Mouse (Mus musculus): ENCODE data around the gene Rgs8. TPM values are rescaled to one million over a fixed set of nuclear protein-coding genes. Genes with fewer than 3 reads are reported as not detected.

Rgs8 gene
- total RNA-seq, 2 experiments from 2014 or later, result 61.6 to 65.5 TPM

DNA sequence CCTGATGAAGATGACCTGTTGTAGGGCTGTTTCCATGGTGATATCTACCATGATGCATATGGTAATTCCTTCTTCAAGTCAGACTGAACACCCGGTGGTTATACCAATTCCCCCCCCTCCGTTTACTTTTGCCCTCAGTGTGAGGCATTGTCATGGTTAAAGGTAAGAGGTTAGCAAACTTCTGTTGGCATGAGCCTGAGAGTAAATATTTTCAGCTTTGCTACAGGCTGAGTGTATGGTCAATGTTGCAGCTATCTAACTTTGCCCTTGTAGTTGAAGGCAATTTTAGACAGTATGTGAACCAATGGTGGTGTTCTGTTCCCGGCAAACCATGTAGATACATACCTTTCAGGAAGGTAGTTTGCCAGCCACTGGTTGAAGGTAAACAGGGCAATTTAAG lies 16.9 kb downstream of the Rgs8 start:
- no peak for DNase-seq (ENCODE audit: low spot score in 2 of 2)
- intact Hi-C loops (cut with DNase I), result loop anchor here (5.0 kb wide), 2 partner anchors 73 to 112 kb away; partner anchors contain the start of gene Rgs16

DNA sequence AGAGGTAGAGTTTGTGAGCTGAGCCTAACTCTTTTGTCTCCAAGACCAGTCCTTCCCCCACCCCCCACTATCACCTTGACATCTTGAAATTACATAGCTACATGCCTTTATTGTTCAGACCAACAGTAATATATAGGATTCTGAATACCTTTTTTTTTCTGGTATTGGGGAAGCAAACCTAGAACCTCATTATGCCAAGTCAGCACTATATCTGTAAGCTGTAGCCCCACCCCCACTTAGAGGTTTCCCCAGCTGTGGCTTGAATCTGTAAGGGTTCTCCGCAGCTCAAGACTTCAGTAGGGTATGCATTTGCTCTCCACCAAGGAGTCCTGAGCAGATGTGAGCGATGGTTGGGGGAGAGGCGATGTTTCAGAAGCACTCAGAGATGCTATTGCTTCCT lies 18.5 kb downstream of the Rgs8 start:
- intact Hi-C loops (cut with DNase I), result no loop called here
- DNase-seq (ENCODE audit: low spot score in 2 of 2), result no peak

DNA sequence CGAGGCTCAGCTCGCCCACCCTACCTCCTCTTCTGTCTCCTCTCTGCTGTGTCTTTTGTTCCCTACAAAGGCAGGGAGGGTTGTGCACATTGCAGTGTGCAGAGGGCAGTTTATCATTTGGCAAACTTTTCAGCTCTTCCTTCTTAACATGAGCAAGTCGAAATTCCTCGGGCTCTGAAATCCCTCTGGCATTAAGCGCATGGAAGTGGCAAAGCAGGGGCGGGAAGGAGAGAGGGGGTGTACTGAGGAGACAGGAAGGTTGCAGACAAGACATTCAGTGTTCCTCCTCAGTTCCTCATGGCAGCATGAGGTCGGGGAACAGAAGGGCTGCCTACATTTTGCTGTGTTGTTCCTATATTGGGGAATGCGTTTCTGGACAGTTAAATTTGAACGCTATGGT lies 19.9 kb downstream of the Rgs8 start:
- intact Hi-C loops (cut with DNase I), result no loop called here
- no peak for DNase-seq (ENCODE audit: low spot score in 2 of 2)

DNA sequence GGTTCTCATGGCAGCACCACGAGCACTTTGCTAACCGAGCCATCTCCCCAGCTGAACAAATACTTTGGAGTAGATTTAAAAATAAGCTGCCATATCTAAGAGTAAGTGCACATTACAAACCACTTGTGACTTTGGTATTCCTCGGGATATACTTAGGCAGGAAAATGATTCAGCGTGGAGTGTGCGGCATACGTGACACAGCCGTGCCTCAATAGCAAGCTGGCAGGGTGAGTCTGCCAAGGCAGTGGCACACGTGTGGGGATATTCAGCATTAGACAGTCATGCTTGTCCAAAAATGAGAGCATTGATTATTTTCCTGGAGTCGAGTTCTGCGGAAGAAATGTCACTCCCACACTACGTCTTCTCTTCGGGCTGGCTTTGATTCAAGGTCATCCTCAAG lies 21.1 kb downstream of the Rgs8 start:
- peak; percentile 30 to 45 for DNase-seq (ENCODE audit: low spot score in 2 of 2)
- intact Hi-C loops (cut with DNase I), result no loop called here

DNA sequence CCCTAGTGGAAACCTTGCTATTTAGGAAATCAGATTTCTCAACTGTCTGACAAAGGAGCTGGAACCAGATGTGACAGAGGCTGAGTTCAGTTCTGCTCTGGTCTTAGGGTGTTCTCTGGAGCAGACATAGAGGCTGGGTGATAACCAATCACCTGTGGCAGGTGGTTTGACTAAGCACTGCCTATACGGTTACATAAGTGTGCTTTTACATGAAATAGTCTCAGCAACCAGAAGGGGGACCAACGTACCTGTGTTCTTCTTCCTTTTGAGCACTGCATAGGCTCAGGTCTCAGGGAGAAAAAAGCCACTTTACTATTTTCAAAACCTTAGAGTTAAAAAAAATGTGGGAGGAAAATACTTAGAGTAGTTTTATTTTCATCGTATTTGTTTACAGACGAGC lies 22.8 kb downstream of the Rgs8 start:
- intact Hi-C loops (cut with DNase I), result no loop called here
- DNase-seq (ENCODE audit: low spot score in 2 of 2), result no peak

- intact Hi-C loops (cut with DNase I), result no loop called here
- DNase-seq (ENCODE audit: low spot score in 2 of 2), result no peak
Measured at GRCm38 (mm10) chr1:153677635-153678034, 24.8 kb downstream of the Rgs8 start.

GRCm38 (mm10) chr1:153679147-153679546 lies 26.3 kb downstream of the Rgs8 start:
- peak; percentile 78 to 79 for DNase-seq (ENCODE audit: low spot score in 2 of 2)
- intact Hi-C loops (cut with DNase I), result no loop called here

GRCm38 (mm10) chr1:153679653-153680052 lies 26.8 kb downstream of the Rgs8 start:
- DNase-seq (ENCODE audit: low spot score in 2 of 2), result no peak
- intact Hi-C loops (cut with DNase I), result no loop called here

GRCm38 (mm10) chr1:153680363-153680762 lies 27.5 kb downstream of the Rgs8 start:
- intact Hi-C loops (cut with DNase I), result no loop called here
- no peak for DNase-seq (ENCODE audit: low spot score in 2 of 2)

DNA sequence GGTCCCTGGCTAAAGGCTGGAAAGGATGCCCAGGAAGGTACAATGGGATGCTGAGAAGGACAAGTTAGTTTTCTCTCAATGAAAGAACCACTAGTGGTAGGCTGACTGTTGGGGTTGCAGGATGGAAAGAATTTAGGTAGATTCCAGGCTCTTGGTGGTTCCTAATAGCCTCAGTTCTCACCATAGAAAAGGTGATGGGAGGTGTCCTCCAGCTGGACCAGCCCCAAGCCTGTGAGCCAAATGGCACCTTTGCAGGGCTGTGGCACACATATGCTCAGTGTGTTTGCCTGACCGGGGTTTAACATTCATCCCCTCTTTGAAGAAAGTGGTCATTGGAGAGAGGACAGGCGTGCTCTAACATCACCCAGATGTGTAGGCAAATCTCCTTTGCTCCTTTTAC lies 28.2 kb downstream of the Rgs8 start:
- intact Hi-C loops (cut with DNase I), result no loop called here
- DNase-seq (ENCODE audit: low spot score in 2 of 2), result no peak

DNA sequence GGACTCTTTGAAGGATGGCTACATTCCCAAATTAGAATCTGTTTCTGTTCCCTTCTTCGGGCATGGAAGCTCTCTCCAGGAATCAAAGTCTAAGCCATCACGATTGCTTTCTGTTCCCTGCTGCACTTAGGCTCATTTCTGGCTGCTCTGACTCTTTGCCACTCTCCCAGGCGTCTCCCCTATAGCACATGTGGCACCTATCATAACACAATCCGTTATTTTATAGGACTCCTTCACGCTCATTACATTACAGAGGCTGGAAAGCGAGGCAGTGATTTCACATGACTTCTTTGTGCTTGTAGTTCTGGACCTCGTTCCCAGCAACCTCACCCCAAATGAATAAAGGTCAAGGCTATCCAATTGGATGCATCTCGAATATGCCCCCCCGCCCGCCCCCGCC lies 30.4 kb downstream of the Rgs8 start:
- intact Hi-C loops (cut with DNase I), result no loop called here

DNA sequence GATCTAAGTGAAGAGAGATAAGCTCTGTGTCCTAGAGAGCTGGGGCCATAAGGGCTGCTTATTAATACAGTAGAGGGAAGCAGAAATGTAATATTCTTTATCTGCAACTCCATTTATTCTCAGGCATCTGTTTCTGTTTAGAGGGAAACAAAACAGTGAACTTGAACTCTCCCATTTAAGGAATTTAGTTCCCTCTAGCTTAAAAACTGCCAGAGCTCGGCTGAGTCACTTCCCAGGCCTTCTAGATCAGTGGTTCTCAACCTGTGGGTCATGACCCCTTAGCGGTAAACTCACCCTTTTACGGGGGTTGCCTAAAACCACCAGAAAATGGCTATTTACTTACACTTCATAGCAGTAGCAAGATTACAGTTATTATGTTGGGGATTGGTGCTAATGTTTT lies 32.8 kb downstream of the Rgs8 start:
- no peak for DNase-seq (ENCODE audit: low spot score in 2 of 2)
- intact Hi-C loops (cut with DNase I), result no loop called here

More for the DNA sequence above, 30.4 kb downstream of the Rgs8 start:
- DNase-seq (ENCODE audit: low spot score in 2 of 2), result no peak

DNA sequence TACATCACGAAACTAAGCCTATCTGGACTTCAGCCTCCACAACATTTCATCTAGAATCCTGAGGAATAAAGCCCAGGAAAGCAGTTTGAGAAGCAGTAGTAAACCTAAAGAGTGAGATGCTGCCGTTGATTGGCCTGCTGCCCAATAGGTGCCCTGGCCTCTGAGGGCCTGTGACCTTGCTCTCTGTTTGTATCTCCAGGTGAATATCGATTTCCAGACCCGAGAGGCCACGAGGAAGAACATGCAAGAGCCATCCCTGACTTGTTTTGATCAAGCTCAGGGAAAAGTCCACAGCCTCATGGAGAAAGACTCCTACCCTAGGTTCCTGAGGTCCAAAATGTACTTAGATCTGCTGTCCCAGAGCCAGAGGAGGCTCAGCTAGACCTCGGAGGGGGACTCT lies 39.7 kb downstream of the Rgs8 start:
- no peak for DNase-seq (ENCODE audit: low spot score in 2 of 2)

GRCm38 (mm10) chr1:153694372-153695120 lies 41.7 kb downstream of the Rgs8 start:
- DNase-seq (ENCODE audit: low spot score in 2 of 2), result no peak
- intact Hi-C loops (cut with DNase I), result no loop called here

More for the DNA sequence above, 39.7 kb downstream of the Rgs8 start:
- intact Hi-C loops (cut with DNase I), result no loop called here

DNA sequence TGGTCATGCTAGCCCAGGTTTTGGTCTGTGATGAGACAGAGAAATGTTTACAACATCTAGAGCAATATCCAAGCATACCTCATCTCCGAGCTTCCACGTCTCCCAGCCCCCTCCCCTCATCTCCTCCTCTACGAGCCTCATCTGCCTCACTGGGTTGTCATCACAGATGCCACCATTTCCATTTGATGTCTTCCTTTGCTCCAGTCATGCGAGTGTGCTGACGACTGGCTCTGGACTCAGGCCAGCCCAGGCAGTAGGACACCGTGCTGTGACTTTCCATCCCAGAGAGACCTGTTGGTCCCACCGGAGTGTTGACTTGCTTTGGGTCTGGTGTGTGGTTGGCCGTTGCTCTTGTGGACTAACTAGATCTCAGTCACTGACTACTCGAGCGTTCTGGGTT lies 42.6 kb downstream of the Rgs8 start:
- intact Hi-C loops (cut with DNase I), result no loop called here

GRCm38 (mm10) chr1:153696093-153696492 lies 43.3 kb downstream of the Rgs8 start:
- intact Hi-C loops (cut with DNase I), result no loop called here
- no peak for DNase-seq (ENCODE audit: low spot score in 2 of 2)

More for the DNA sequence above, 42.6 kb downstream of the Rgs8 start:
- DNase-seq (ENCODE audit: low spot score in 2 of 2), result no peak

GRCm38 (mm10) chr1:153696541-153696940 lies 43.7 kb downstream of the Rgs8 start:
- intact Hi-C loops (cut with DNase I), result no loop called here
- DNase-seq (ENCODE audit: low spot score in 2 of 2), result no peak

- intact Hi-C loops (cut with DNase I), result no loop called here
Measured at GRCm38 (mm10) chr1:153697581-153698251, 44.9 kb downstream of the Rgs8 start.

DNA sequence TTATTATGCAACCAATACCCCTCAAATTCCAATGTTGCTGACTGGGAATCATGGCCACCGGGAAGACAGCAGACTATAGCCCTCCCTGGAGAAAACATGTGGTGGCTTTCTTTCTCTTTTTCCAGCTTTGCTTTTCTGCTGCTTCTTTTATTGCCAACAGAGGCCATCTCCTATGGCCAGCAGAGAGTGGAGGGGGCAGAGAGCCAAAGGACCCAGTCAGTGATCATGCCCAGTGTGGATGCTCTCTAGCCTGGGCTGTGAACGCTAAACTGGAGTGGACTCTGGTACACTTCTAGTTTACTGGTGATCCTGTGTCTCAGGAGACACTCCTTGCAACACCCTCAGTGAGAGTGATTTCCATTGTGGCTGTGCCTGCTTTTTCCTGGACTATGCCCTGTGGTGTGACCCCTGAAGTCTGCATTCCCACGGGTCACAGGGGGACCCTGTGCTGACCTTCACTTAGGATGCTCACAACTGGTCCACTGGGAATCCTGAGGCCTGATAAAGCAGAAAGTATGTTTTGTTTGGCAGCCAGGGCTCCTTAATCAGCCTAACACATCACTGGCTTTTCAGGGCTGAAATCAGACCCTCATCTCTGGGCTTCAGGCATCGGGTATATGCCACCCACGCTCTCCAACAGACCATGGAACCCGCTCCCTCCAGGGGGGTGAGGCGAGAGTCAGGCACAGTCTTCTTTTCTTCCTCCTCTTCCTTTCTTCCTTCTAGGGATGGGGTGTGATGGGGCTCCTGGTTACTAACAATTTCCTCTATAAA lies 45.7 kb downstream of the Rgs8 start:
- DNase-seq (ENCODE audit: low spot score in 2 of 2), result no peak
- intact Hi-C loops (cut with DNase I), result no loop called here

More at GRCm38 (mm10) chr1:153697581-153698251, 44.9 kb downstream of the Rgs8 start:
- DNase-seq (ENCODE audit: low spot score in 2 of 2), result no peak

DNA sequence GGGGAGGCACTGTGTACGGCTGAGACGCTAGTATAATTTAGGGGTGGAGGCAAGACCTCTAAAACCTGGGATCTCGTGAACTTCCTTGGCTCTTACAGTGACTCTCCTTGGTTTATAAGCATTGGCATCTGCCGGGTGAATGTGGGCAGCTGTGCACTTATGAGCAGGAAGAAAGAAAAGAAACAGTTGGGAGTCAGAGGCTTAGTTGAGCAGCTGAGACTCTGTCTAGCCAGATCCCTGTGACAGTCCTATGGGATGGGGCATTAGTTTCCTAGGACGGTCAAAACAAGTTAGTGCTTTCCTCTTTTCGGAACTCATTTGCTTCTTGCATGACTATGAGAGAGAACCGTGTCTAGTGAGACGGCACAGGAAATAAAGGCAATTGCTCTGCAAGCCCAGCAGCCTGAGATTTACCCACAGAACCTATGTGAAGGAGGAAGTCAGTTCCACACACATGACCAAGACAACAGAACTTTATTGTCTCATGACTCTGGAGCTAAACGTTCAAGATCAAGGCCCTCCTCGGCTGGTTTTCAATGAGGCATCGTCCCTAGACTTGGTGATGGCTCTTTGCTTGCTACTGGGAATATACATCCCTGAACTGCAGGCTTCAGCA lies 47.7 kb downstream of the Rgs8 start:
- no peak for DNase-seq (ENCODE audit: low spot score in 2 of 2)
- intact Hi-C loops (cut with DNase I), result no loop called here

Data from left cerebral cortex, postnatal 36 days (tissue).